Mouse (Mus musculus) hindbrain, embryonic 12.5 days (tissue): ENCODE data around the gene Exoc4. TPM values are rescaled to one million over a fixed set of nuclear protein-coding genes. Genes with fewer than 3 reads are reported as not detected.
A peak's percentile ranks its signal among the peaks of the same experiment; 100 is the strongest.

ENCODE experiments used
- ATAC-seq: fragments of 200-750 bp; cut with Nextera tagmentation; 2 replicates; pipeline ENCODE4 v1.8.0; 2017; ENCODE audit warnings: moderate TSS enrichment; ENCODE audit not compliant: low FRiP score
- H3K27ac ChIP-seq: fragments of 300-500 bp; sonication (generic); 2 replicates; pipeline ENCODE4 v1.5.1; 2016; ENCODE audit warnings: mild to moderate bottlenecking
- H3K27me3 ChIP-seq: fragments of 300-500 bp; sonication (generic); 2 replicates; pipeline ENCODE4 v1.6.1; 2016; ENCODE audit warnings: mild to moderate bottlenecking
- H3K36me3 ChIP-seq: fragments of 300-500 bp; sonication (generic); 2 replicates; pipeline ENCODE4 v1.6.1; 2016; ENCODE audit warnings: mild to moderate bottlenecking
- H3K4me1 ChIP-seq: fragments of 300-500 bp; sonication (generic); 2 replicates; pipeline ENCODE4 v1.6.1; 2016
- H3K4me2 ChIP-seq: fragments of 300-500 bp; sonication (generic); replicated peaks from 2 replicates; pipeline ENCODE4 v1.6.1; 2016; ENCODE audit warnings: mild to moderate bottlenecking
- H3K4me3 ChIP-seq: fragments of 300-500 bp; sonication (generic); 2 replicates; pipeline ENCODE4 v1.5.1; 2016; ENCODE audit warnings: mild to moderate bottlenecking
- H3K9ac ChIP-seq: fragments of 300-500 bp; sonication (generic); 2 replicates; pipeline ENCODE4 v1.6.1; 2016; ENCODE audit warnings: mild to moderate bottlenecking, moderate library complexity
- H3K9me3 ChIP-seq: fragments of 300-500 bp; sonication (generic); replicated peaks from 2 replicates; pipeline ENCODE4 v1.6.1; 2016; ENCODE audit warnings: mild to moderate bottlenecking
- WGBS: fragments of 180-500 bp; shearing (Covaris S2); methylation state at CpG from one replicate; pipeline ENCODE4 v1.1.7; 2016; 5-methylcytosine and 5-hydroxymethylcytosine counted together
- polyA plus RNA-seq: library from polyadenylated mRNA; unstranded; fragments of >200 nt; fragmentation: Nextera tagmentation; extraction: Ambion mirVana; gene quantifications from 2 replicates; pipeline ENCODE4 v1.2.1, GENCODE M21; 2016

Exoc4 gene
- polyA plus RNA-seq, 1 experiment from 2014 or later = 47.7 TPM

DNA sequence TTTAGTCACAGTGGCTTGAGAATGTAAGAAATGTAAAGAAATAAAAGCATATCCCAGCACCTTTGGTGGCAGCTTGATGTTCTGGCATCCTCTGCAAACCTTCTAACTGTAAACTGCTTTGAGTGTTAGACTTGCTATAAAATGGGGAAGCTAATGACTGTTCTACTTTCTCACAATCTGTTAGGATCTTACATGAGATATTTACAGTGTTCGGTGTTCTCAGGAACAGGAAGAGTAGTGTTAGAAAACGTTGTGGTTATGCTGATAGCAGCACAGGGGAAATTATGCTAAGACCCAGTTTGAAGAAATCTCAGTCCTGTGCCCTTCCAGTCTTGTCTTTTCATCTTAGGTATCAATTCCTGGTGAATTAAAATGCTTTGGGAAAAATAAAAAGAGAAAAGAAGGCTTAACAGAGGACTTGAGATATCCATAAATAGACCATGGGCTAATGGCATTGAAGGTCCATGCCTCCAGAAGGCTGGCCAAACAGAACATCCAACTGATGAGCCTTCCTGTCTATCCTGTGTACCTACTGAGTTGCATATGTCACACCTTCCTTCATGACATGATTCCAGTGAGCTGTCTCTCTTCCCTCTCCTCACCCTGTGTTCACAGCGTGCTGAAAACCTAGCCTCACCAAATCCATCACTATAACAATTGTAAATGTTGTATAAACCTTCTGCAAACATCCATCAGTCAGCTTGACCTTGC lies 557.3 kb downstream of the Exoc4 start:
- peaks cover 3% of the 10 kb centered on the region; the same call in 1 of the 2 replicates for H3K4me1 ChIP-seq
- no peak overlapping the region for H3K4me2 ChIP-seq
- WGBS = 81% methylated on average over 3 of the region's 3 CpGs
- H3K27ac ChIP-seq = no peak overlapping the region
- no peak overlapping the region for H3K9ac ChIP-seq
- ATAC-seq = no peak
- H3K36me3 ChIP-seq = no peaks in the 10 kb centered on the region
- H3K27me3 ChIP-seq = no peaks in the 10 kb centered on the region
- H3K4me3 ChIP-seq = no peak overlapping the region
- no peaks in the 10 kb centered on the region for H3K9me3 ChIP-seq

DNA sequence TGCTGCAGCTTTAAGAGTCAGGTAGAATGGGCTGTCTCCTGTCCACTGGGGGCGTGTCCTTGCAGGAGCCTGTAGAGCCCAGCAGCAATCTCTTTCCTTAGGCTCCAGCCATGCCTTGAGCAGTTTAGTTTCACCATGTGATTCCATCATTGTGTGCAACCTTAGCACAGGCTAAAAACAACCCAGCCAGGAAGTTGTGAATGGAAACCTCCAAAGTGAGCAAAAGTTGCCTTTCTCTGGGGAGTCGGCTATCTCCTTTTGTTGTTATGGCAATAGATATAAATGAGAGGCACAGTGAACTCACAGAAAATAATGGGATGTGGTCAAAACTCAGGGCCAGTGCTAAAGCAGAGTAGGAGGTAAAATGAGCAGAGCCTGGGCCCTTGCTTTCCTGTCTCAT lies 565.5 kb downstream of the Exoc4 start:
- Histone ChIP-seq H3K4me1 (no peaks in the 10 kb centered on the region), H3K9me3 (no peaks in the 10 kb centered on the region), H3K27me3 (no peaks in the 10 kb centered on the region), H3K4me3 (no peak overlapping the region), H3K36me3 (no peaks in the 10 kb centered on the region), H3K27ac (no peak overlapping the region), H3K9ac (no peak overlapping the region), H3K4me2 (no peak overlapping the region)
- WGBS = 62% methylated on average over 2 of the region's 2 CpGs
- ATAC-seq = no peak

DNA sequence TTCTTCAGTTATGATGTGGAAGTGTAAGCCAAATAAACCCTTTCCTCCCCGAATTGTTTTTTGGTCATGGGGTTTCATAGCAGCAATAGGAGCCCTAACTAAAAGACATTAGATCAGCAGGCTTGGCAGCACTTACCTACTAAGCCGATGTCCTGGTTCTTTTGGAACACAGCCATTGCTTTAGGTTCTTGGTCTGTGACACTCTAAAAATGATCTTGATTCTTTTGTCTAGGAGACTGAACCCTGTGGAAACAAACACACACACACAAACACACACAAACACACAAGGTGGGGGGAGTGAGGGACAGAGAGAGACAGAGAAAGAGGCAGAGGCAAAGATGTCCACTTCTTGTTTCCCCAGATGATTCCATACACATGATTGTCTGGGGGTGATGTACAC lies 574.3 kb downstream of the Exoc4 start:
- Histone ChIP-seq H3K4me2 (no peak overlapping the region), H3K4me1 (no peaks in the 10 kb centered on the region), H3K27ac (no peak overlapping the region), H3K9ac (no peak overlapping the region), H3K9me3 (no peaks in the 10 kb centered on the region), H3K27me3 (no peaks in the 10 kb centered on the region), H3K36me3 (no peaks in the 10 kb centered on the region), H3K4me3 (no peak overlapping the region)
- whole genome bisulfite sequencing = 90% methylated on average over 2 of the region's 2 CpGs
- no peak for ATAC-seq

DNA sequence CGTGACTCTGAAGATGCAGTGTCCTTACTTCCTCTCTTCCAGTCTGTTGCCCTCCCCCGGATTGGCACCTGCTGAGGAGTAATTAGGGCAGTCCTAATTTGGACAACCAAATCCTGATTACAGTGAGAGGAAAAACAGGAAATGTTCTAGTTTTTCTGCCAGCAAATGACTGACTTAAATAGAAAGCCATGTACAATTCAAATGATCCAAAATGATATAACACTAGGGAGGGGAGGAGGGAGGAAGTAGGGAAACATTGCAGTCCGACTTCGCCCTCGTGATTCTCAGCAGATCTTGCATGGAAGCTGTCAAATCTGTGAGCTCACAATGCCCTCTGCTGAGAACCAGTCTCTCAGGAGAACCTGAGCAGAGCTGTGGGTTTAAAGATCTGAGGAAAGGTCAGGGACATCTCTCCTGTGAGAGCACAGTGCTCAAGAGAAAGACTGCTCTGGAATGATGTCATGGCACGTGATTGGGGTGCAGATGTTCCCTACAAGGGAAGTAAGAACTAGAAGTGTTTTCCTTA lies 575.0 kb downstream of the Exoc4 start:
- WGBS = 75% methylated on average over 6 of the region's 6 CpGs
- Histone ChIP-seq H3K9ac (no peak overlapping the region), H3K4me1 (no peaks in the 10 kb centered on the region), H3K36me3 (no peaks in the 10 kb centered on the region), H3K27ac (no peak overlapping the region), H3K4me3 (no peak overlapping the region), H3K9me3 (no peaks in the 10 kb centered on the region), H3K27me3 (no peaks in the 10 kb centered on the region), H3K4me2 (no peak overlapping the region)
- no peak for ATAC-seq

DNA sequence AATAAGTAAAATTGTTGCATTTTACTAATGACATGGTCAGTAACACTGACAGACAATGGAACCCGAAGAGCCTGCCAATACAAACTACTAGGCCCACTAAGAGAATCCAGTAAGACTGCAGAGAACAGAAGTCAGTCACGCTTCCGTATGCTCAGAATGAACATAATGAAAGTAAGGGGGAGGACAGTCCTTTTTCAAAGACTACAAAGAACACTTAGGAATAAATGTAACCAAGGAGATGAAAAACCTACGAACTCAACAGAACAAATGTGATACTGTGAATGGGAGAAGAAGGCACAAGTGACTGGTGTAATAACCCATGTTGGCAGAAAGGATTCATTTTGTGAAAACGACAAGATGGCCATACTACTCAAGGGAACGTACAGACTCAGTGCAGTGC lies 579.6 kb downstream of the Exoc4 start:
- Histone ChIP-seq H3K9ac (no peak overlapping the region), H3K36me3 (no peaks in the 10 kb centered on the region), H3K27me3 (no peaks in the 10 kb centered on the region), H3K4me3 (no peak overlapping the region), H3K4me1 (peaks cover 5% of the 10 kb centered on the region), H3K9me3 (no peaks in the 10 kb centered on the region), H3K27ac (no peak overlapping the region), H3K4me2 (no peak overlapping the region)
- peak; percentile 35 for ATAC-seq
- WGBS = 41% methylated on average over 6 of the region's 6 CpGs

DNA sequence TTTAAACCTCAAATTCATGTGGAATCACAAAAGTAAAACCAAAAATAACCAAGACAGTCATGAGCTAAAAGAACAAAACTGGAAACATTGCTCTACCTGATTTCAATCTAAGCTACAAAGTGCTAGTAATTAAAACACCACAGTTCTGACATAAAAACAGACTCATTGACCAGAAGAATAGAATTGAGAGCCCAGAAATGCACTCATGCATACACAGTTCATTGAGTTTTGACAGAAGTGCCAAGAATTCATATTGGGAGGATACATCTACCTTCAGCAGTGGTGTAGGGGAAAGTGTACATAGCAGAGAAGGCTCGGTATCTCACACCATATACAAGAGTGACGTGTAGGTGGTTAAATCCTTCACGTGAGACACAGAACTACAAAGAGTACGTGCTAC lies 580.4 kb downstream of the Exoc4 start:
- H3K27me3 ChIP-seq = no peaks in the 10 kb centered on the region

DNA sequence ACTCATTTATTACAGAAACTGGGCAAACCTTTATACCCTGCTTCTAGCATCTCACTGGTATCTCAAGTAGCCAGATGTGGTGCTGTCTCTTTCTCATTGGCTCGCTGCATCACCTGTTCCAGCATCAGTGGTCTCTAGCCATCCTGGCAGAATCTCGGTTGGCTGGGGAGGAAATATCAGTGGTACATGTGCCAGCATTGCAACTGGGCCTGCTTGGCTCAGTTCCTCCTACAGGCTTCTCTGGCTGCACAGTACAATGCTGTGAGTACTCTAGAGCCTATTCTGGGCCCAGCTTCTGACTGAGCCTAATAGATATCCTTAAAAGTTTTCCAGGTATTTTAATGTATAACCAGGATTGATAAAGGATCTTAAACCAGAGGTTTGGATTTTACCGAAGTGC lies 582.4 kb downstream of the Exoc4 start:
- Histone ChIP-seq H3K9me3 (no peaks in the 10 kb centered on the region), H3K27me3 (no peaks in the 10 kb centered on the region), H3K36me3 (no peaks in the 10 kb centered on the region), H3K4me1 (peaks cover 5% of the 10 kb centered on the region), H3K27ac (no peak overlapping the region), H3K4me3 (no peak overlapping the region), H3K4me2 (no peak overlapping the region), H3K9ac (no peak overlapping the region)
- ATAC-seq = no peak
- 91% methylated on average over 3 of the region's 3 CpGs for WGBS

More for the DNA sequence above, 580.4 kb downstream of the Exoc4 start:
- Histone ChIP-seq H3K4me1 (peaks cover 5% of the 10 kb centered on the region), H3K4me2 (no peak overlapping the region), H3K4me3 (no peak overlapping the region), H3K27ac (no peak overlapping the region), H3K36me3 (no peaks in the 10 kb centered on the region), H3K9me3 (no peaks in the 10 kb centered on the region), H3K9ac (no peak overlapping the region)
- 86% methylated on average over 4 of the region's 4 CpGs for WGBS
- ATAC-seq = no peak

DNA sequence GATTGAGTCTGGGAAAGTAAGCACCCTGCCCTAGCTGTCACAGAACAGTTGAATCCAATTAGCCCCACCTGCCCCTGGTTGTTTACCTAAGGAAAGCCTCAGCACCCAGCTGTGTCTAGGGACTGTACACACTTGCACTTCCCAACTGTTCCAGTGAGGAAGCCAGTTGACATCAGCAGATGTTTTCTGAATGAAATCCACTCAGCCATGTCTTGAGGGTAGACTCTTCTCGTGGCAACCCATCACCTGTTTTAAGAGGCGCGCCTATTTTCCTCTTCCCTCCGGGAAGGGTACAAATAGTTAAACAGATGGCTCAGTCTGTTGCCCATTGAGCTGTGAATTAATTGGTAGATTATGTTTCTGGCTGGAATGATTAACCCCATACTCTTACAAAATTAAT lies 584.1 kb downstream of the Exoc4 start:
- no peak overlapping the region for H3K27ac ChIP-seq
- no peaks in the 10 kb centered on the region for H3K27me3 ChIP-seq
- no peak overlapping the region for H3K9ac ChIP-seq
- WGBS = 31% methylated on average over 4 of the region's 4 CpGs
- H3K36me3 ChIP-seq = no peaks in the 10 kb centered on the region
- no peak overlapping the region for H3K4me2 ChIP-seq
- H3K4me3 ChIP-seq = no peak overlapping the region
- ATAC-seq = no peak
- no peaks in the 10 kb centered on the region for H3K9me3 ChIP-seq
- peaks cover 5% of the 10 kb centered on the region for H3K4me1 ChIP-seq

DNA sequence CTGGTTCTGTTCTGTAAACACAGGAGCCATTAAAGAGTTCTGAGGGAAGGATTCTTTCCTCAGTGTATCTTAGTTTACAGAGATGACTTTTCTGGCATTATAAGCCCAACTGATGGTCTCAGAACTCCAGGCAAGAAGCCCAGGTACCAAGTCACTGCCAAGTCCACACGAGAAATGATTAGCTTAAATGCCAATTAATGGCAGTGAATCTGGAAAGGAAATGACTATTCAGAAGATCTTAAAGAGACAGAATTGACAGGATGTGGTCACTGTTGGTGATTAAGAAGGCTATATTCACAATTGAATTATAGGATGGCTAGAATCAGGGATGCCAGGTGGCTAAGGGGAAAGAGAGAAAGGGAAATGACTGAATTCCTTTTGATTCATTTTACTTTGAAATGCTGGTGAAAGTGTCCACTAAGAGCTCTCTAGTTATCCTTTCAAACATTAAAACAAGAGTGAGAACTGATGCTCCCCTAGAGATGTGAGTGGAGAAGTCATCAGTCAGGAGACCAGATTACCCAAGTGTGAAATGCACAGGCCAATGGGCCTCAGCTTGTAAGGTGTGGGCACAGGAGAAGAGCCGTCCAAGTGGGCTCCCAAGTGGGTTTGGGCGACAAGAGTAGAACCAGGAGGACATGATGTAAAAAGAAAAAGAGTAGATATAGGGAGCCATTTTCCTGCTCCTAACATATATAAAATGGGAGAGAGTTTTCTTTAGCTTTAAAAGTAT lies 587.3 kb downstream of the Exoc4 start:
- ATAC-seq = no peak
- no peak overlapping the region for H3K4me2 ChIP-seq
- no peak overlapping the region for H3K27ac ChIP-seq
- H3K36me3 ChIP-seq = no peaks in the 10 kb centered on the region
- WGBS = 84% methylated on average over 3 of the region's 3 CpGs
- H3K27me3 ChIP-seq = no peaks in the 10 kb centered on the region
- peaks cover 5% of the 10 kb centered on the region for H3K4me1 ChIP-seq
- H3K9me3 ChIP-seq = no peaks in the 10 kb centered on the region
- no peak overlapping the region for H3K4me3 ChIP-seq
- no peak overlapping the region for H3K9ac ChIP-seq

DNA sequence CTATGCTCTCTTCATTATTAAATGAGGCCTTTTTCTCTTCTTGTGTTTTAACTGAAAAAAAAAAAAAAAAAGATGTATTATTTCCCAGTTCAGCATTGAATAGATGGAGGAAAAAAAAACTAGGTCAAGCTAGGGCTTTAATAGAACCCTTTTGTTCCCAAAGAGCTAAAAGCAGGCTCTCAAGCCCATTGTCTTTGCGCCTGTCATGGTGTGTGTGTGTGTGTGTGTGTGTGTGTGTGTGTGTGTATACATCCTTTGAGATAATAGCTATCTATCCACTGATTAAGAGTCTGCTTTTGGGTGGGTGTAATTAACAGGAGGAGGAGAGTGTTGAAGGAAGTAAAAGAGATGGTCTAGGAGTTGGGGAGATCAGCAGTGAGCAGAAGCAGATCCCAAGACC lies 594.0 kb downstream of the Exoc4 start:
- no peaks in the 10 kb centered on the region for H3K27me3 ChIP-seq
- no peak overlapping the region for H3K9ac ChIP-seq
- no peaks in the 10 kb centered on the region for H3K9me3 ChIP-seq
- H3K27ac ChIP-seq = no peak overlapping the region
- ATAC-seq = no peak
- WGBS = 43% methylated on average over 1 of the region's 1 CpGs
- no peaks in the 10 kb centered on the region for H3K36me3 ChIP-seq
- no peak overlapping the region for H3K4me2 ChIP-seq
- no peaks in the 10 kb centered on the region for H3K4me1 ChIP-seq
- no peak overlapping the region for H3K4me3 ChIP-seq

DNA sequence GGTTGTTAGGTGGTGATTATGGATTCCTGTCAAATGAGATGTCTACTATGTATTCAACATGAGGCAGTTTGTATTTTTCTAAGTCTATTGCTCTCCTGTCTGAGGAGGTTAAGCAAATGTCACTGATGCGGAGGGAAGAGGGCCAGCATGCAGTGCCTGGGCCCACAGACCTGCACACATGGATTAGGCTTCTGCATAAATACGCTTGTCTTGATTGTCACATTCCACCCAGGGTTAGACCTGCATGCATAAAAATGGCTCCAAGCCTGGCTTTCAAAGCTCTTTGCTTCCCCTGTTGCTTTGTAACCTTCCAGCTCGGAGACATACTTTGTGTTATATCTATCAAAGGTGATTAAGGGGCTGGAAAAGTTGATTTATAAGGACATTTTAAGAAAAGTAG lies 610.2 kb downstream of the Exoc4 start:
- no peaks in the 10 kb centered on the region for H3K36me3 ChIP-seq
- ATAC-seq = no peak
- H3K4me3 ChIP-seq = no peak overlapping the region
- WGBS = 75% methylated on average over 3 of the region's 3 CpGs
- H3K9me3 ChIP-seq = no peaks in the 10 kb centered on the region
- no peaks in the 10 kb centered on the region; the same call in 1 of the 2 replicates for H3K4me1 ChIP-seq
- H3K9ac ChIP-seq = no peak overlapping the region
- no peak overlapping the region for H3K4me2 ChIP-seq
- H3K27ac ChIP-seq = no peak overlapping the region
- no peaks in the 10 kb centered on the region for H3K27me3 ChIP-seq

DNA sequence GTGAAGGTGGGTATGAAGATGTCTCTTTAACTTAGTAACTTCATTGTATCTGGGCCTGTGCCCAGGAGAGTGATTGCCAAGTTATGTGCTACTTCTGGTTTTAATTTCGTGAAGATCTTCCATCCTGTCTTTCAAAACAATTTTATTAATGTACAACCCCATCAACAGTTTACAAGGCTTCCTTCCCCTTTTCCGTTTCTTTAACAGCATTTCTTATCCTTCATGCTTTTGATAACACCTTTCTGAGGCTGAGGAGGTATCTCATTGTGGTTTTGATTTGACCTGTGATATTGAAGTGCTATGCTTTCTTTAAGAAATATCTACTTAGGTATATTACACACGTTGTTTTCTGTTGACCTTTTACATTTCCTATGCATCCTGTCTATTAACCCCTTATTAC lies 616.9 kb downstream of the Exoc4 start:
- WGBS = 72% methylated on average over 3 of the region's 3 CpGs
- no peak for ATAC-seq
- Histone ChIP-seq H3K4me2 (no peak overlapping the region), H3K4me3 (no peak overlapping the region), H3K27ac (no peak overlapping the region), H3K9me3 (no peaks in the 10 kb centered on the region), H3K4me1 (peaks cover 9% of the 10 kb centered on the region), H3K9ac (no peak overlapping the region), H3K36me3 (no peaks in the 10 kb centered on the region), H3K27me3 (no peaks in the 10 kb centered on the region)
